Mouse (Mus musculus) thymus, postnatal 4 days (tissue): Measurements from ENCODE around the gene Tor2a.

ENCODE experiments used
- DNase-seq: peaks from one replicate; pipeline ENCODE4 v3.0.0; 2021

Gene Tor2a

GRCm38 (mm10) chr2:32757056-32757845 is at the start of gene Tor2a:
TSS of gene Tor2a (plus strand) at chr2:32757234.
- DNase-seq, result peak; percentile 98

- DNase-seq, result peak; percentile 93
Observed at GRCm38 (mm10) chr2:32708643-32709042, 48.4 kb upstream of the Tor2a start.

DNA sequence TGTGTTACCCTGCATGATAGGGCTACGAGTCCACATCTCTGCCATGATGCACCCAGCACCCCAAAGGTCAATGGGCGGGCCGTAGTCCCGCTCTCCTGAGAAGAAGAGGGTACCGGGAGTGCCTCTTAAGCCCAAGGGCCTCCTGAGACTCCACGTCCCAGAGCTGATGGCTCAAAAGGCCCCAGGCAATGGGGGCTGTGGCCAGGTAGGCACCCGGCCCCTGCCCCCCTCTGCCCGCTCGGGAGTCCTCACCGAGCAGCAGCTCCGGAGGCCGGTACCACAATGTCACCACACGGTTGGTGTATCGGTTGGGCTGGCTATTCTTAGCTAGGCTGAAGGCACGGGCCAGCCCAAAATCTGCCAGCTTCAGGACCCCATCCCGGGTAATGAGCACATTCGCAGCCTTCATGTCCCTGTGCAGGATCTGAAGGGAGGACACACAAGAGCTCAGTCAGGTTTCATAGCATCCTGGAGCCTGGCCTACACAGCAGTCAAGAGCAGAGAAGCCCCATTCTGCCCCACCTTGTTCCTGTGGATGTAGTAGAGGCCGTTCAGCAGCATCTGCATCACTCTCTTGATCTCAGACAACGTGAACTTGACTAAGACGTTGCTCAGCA is 47.4 kb upstream of the Tor2a start:
- DNase-seq, result no peak

DNA sequence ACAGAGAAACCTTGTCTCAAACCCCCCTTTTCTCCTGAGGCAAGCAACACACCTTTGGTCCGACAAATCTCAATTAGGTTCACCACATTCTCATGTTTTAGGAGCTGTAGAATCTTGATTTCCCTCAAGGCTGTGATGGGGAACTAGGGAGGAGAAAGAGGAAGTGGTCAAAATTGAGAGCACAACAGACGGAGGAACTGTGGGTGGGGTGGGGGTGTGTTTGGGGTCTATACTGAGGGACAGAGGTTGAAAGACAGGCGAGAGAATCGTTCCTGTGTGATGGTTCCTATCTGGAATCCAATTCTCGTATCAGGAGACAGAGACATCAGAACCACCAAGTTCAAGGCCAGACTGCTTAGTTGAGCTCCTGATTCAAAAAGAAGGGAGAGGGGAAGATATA is 46.6 kb upstream of the Tor2a start:
- no peak for DNase-seq

DNA sequence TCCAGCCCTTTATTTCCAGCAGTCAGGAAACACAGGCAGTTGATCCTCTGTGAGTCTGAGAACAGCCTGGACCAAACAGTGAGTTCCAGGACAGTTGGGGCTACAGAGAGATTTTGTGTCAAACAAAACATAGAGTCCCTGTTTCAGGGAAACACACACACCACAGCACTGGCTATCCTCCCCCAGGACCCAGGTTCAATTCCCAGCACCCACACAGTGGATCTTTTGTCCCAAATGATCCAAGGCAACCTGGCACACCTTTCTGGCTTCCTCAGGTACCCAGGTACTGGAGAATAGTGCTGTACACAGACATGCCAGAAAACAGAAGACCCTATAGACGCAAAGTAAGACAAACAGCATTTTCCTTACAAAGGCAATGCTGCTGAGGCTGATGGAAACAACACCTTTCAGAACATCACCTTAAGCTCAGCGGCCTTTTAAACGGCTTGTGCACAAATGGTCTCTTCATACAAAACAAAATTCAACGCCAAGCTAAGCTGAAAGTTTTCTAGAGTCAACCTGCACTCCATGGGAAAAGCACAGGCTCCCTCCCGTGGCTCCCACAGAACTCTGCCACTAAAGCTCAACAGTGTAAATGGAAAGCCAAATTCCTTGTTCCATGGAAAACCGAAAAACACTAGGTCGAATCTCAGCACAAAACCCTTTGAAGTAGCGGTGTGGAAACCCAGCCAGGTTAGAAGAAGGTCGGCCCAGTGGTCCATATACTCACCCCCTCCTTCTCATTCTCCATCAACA is 45.6 kb upstream of the Tor2a start:
- no peak for DNase-seq

DNA sequence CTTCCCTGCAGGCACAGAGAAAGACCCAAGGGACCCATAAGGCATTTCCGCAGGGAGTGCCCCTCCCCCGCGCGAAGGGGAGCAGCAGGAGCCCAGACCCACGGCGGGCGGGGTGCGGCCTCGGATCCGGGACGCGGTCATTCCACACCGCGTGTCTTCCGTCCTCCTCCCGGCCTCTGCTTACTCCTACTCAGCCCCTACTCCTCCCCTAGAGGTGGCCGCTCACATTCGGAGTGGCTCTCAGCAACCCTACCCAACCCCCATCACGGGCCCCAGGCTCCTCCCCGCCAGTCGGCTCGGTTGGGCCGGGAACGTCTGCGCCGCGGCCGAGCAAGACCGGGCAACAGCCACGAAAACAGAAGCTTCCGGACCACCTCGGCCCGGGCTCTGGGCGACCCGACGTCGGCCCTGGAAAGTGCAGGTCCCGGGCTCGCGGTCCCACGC is 44.9 kb upstream of the Tor2a start:
- peak; percentile 81 for DNase-seq

DNA sequence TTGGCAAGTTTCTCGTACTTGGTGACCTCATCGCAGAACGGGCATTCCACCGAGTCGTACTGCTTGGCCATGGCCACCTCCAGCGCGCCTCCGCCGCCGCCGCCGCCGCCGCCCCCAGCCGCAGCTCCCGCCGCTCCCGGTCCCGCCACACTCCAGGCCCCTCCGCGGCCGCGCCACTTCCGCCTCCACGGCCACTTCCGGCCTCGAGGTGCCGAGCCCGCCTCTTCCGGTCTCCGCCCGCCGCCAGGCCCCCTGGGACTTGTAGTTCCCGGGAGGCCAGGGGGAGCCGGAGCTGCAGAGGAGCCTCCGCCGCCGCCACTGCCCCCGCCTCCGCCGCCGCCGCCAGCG is 44.5 kb upstream of the Tor2a start:
- DNase-seq, result peak; percentile 98

- peak; percentile 94 for DNase-seq
Observed at GRCm38 (mm10) chr2:32712934-32713817, 43.9 kb upstream of the Tor2a start, which contains the start of gene Cdk9. TSS of gene Cdk9 (minus strand) at chr2:32713076.

GRCm38 (mm10) chr2:32714117-32714986 is 42.7 kb upstream of the Tor2a start:
- DNase-seq, result peak; percentile 33

- peak; percentile 38 for DNase-seq
Observed at GRCm38 (mm10) chr2:32714987-32715425, 42.0 kb upstream of the Tor2a start.

DNA sequence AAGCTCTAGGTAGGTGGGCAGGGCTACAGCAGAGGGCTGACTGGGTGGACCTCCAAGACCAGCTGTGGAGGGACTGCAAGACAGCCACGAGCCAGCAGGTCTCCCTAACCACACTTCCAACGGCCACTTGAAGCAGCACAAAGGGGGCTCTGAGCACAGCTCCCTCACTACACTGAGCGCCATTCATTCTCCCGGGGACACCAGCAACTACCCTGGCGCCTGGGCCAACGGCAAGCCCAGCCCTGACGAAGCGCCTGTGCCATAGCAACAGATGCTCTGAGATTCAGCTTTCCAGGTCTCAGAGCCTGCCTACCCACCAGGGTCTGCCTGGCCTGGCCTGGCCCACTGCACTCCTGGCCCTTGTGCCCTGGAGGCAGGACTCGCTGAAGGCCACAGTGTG is 38.3 kb upstream of the Tor2a start:
- peak; percentile 47 for DNase-seq

DNA sequence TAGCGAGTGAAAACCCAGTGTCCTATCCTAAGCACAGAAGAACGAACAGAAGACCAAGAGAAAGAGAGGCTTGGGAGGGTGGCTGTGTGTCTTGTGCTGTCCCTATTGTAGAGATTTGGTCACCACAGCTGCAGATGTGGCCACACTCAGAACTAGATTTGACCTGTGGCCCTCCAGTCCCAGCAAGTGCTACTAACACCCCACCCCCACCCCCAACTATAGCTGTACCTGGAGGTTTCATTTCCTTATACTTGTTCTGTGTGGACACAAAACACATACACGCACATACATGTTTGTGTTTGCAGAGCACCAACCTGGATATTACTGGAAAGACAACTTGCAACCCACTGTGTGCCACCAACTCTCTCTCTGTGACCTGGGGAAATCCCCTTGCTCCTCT is 37.0 kb upstream of the Tor2a start:
- no peak for DNase-seq

DNA sequence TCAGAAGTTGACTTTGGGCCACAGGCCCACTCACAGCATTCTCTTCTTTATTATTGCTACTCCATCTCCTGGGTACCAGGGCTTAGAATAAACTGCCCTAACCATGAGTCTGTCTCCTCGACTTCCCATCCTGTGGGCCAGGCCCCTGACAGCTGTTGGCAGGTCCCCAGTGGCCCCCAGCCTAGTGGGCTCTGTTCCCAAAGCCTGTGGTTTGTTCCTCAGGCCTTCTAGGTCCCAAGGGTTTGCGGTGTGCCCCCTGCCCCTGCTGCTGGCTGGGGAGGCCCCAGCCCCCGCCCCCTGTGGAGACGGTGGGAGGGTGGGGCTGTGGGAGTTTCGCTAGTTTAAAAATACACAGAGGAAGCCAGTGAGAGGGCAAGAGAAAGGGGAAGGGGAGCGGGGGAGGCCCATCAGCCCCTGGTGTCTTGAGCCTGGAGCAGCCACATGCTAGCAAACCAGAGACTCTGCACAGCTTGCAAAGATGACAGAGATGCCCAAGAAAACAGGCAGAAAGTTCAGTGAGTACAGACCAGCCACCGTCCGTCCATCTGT is 36.3 kb upstream of the Tor2a start, which contains the start of gene Sh2d3c:
Sh2d3c (plus strand) TSS at position 375 of the 549 bp plus-strand sequence.
- DNase-seq, result peak; percentile 70

GRCm38 (mm10) chr2:32722046-32722445 is 35.0 kb upstream of the Tor2a start:
- peak; percentile 44 for DNase-seq

DNA sequence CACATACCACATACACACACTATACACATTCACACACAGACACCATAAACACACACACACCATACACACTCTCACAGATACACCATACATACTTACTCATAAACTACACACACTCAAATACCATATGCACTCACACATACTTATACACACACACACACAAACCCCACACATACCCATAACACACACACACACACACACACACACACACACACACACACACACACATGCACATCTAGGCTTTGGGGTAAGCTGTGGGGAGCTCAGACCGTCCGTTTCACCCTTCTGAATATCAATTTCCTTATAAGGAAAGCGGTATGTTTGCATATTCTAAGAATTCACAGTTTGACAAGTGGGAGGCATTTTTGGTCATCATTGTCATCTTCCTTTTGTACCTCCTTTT is 34.5 kb upstream of the Tor2a start:
- no peak for DNase-seq

DNA sequence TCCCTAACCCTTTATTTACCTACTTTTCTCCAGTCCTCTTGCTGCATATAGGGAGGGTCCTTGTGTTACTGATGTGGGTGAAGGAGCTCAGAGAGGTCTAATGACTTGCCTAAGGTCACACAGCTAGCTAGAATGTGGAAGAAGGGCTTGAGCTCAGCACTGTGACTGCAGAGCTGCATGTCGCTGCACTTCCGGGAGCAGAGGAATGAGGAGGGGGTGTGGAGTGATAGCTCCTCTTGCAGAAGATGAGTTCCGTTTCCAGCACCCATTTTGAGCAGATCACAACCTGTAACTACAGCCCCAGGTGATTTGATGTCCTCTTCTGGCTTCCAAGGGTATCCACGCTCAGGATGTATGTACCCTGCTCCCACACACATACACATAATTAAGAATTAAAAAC is 32.9 kb upstream of the Tor2a start:
- no peak for DNase-seq

- DNase-seq, result peak; percentile 58
Observed at GRCm38 (mm10) chr2:32724832-32725790, 31.9 kb upstream of the Tor2a start.

- DNase-seq, result peak; percentile 81
Observed at GRCm38 (mm10) chr2:32727435-32727834, 29.6 kb upstream of the Tor2a start.

- DNase-seq, result no peak
Observed at GRCm38 (mm10) chr2:32728463-32728862, 28.6 kb upstream of the Tor2a start.

GRCm38 (mm10) chr2:32729547-32729946 is 27.5 kb upstream of the Tor2a start:
- DNase-seq, result no peak
